Mouse (Mus musculus): ENCODE measurements at regions not wholly inside any gene's neighbourhood (a gene's known extent, or its start where the extent isn't known, plus 50 kb on each side); places are given as distances from the start of the nearest gene placed in this dataset.

DNA sequence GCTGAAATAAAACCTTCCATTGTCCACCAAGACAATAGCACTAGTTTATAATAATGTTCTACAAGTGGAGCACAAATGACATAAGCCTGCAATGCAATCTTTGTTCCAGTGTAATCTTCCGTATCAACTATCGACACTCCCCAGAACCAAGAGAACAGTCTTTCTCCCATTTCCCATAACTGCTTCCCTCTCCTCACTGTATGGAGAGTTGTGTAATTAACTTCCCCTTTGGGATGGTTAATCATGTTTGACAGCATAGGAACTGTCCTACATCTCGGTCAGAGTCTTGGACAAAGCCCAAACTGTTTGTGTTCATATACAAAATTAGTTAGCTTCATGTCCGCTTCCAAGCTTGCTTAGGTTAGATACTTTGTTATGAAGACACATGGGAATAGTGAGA lies 225.8 kb upstream of the Marcks start:
- TF ChIP-seq CTCF (IDR thresholded peaks at IDR 0.05) (no peak), EP300 (IDR thresholded peaks at IDR 0.05) (peak; percentile 82)
